Mouse (Mus musculus) left cerebral cortex, adult 18-20 months (tissue): ENCODE measurements around the gene Mef2b. TPM values are rescaled to one million over a fixed set of nuclear protein-coding genes. Genes with fewer than 3 reads are reported as not detected.
A peak's percentile ranks its signal among the peaks of the same experiment; 100 is the strongest.

ENCODE experiments used
- DNase-seq, 2 experiments: peaks; one replicate each; pipeline ENCODE4 v3.0.0; 2021 to 2022; ENCODE audit warnings: low spot score in 2 of 2, mixed read lengths in 1 of 2
- total RNA-seq, 2 experiments: library from RNA; stranded (reverse); gene quantifications; 2 replicates each; pipeline ENCODE4 v1.2.3; 2021

Mef2b gene
- total RNA-seq, 2 experiments from 2014 or later, result not detected

DNA sequence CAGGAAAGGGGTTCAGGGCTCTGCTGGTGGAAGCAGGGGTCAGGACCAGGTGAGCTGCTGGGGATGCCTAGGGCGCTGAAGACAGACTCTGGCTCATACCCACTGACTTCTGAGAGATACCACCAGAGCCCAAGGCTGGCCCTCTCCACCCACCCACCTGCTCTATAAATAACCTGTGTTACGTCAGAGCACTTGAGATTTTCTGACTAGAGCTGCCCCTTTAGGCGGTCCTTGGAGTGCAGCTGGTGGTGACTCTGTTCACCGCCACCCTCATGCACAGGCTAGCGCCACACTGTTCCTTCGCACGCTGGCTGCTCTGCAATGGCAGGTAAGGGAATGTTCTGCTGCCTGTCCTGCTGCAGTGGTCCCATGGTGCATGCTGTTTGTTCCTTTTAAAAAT lies 34.6 kb downstream of the Mef2b start:
- no peak for DNase-seq

DNA sequence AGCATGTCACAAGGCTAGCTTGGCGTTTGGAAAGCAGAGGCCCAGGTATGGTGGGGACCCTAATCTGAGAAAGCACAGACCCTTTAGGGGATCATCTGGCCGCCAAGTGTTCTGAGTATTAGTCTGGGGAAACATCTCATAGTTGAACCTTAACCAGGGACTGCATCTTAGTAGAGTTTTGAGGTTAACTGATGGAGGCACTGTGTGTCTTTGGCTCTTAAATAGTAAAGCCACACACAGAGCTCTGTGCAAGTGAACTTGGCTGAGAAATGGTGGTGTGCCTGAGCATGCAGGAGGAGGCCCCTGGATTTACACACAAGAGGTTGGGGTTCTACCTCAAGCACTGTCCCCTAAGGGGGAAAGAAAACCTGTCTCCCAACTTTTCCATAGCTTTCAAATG lies 38.7 kb downstream of the Mef2b start:
- no peak for DNase-seq

DNA sequence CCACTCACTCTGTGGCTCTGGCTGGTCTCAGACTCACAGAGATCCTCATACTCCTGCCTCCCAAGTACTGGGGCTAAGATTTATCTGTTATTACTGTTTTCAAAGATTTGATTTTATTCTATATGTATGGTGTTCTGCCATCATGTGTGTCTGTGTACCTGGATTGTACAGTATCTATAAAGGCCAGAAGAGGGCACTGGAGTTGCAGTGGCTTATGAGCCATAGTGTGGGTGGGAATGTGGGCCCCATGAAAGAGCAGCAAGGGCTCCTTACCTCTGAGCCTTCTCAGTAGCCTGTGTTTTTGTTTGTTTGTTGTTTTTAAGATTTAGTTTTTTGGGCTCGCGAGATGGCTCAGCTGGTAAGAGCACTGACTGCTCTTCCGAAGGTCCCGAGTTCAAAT lies 39.6 kb downstream of the Mef2b start:
- DNase-seq, result no peak

DNA sequence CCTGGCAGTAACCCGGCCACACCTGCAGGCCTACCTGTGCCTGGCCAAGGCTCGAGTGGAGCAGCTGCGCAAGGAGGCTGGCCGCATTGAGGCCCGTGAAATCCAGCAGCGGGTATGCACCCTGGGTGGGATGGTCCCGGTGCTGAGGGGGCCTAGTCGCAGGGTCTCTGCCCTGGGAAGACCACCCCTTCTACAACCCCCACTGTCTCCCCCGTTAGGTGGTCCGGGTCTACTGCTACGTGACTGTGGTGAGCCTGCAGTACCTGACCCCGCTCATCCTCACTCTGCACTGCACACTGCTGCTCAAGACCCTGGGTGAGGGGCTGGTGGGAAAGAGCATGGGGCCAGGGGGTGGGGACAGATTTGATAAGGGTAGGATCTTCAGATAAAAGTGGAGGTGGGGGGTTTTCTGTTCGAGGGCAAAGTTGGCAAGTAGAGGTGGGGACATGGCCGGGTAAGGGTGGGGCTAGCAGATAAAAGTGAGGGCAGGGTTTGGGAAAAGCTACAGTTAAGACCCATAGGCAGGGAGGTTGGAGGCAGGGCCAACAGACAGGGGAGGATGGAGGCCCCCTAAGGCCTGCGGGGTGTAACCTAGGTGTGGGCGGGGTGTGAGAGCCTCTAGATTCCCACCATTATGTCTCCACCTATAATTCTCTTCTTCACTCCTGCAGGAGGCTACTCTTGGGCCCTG lies 41.8 kb downstream of the Mef2b start:
- no peak for DNase-seq

DNA sequence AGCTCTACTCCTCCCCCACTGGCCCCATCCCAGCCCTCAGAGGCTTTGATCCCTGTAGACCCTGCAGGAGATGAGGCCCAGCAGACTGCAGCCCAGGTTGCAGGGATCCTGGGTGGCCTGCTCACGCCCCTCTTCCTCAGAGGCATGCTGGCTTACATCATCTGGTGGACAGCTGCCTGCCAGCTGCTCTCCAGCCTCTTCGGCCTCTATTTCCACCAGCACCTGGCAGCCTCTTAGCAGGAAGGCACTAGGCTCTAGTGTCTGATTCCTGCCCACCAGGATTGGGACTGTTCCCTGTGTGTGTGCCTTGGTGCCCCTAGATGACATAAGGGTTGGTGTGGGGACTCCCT lies 42.4 kb downstream of the Mef2b start:
- DNase-seq, result no peak

DNA sequence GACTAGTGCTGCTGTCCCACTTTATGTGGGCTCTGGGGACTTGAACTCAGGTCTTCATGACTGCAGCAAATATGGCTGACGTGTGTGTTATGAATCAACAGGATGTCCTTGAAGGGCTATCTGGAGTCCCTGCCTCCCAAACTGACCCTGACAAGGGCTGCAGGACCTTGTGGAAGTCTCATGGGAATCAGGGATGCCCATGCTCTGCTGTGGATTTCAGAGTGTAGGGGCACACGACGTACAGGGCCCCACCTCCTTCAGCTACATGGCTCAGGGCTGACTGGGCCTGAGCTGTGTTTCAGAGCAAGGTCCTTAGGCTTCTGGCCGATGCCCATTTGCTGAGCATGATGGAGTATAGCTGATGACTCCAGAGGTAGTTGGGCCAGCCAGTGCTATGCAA lies 43.7 kb downstream of the Mef2b start:
- no peak for DNase-seq

DNA sequence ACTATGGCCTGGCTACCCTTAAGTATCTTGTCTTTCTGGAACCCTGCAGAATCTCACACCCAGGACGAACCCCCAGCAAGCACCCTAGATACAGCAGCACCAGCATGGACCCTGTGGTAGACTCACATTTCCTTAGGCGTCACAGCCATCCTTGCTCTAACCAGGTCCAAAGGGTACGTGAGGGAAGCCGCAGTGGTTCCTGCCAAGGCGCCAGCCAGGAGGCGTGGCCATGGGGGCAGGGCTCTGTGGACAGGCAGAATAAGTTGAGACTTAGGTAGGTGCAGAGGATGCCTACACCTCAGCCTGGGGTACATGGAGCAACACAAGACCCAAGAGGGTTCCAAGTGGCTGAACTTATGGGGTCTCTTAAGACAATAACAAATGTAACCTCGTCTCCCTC lies 49.2 kb downstream of the Mef2b start:
- no peak for DNase-seq

DNA sequence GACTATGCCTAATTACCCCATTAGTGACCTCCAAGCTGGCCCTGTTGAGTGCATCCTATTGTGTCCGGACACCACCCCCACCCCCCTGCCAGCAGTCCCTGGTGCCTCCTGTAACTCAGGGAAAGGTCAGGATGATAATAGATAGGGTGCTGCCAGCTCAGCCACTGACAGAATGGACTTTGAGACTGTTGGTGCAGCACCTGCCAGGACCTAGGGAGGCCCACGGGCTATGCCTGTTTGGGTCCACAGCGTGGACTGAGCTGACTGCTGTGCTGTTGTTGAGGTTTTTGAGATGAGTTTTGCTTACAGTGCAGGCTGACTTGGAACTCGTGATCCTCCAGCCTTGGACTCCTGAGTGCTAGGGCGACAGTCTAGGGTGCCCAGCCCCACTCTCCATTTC lies 53.7 kb downstream of the Mef2b start:
- DNase-seq, result no peak

DNA sequence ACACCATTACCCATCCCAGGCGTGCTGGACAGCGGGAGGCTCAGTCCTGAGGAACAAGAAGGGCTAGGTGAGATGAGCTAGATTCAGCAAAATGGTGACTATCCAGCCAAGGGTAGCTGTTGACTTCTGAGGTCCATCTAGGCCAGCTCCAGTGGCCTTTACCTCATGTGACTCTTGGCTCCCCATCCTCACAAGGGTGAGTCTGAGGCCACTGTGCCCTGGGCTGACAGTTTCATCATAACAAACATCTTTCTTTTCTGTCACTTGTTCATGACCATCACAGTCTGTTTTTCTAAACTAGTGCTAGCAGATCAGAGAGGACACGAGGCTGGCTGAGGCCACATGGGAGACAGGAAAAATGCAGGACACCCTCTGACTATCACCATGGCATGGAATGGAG lies 54.7 kb downstream of the Mef2b start:
- no peak for DNase-seq

DNA sequence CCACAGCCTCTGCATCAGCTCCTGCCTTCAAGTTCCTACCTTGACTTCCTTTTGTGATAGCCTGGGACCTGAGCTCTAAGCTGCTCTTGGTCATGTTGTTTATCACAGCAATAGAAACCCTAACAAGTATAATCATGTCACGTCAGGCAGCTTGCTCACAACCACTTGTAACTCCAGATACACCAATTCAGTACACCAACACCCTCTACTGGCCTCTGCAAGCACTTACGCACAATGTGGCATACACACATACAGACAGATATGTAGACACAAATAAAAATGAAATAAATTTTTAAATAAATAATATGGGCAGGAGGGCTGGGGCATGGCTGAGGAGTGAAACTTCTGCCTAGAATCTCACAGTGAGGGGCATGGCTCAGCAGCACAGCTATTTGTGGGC lies 56.3 kb downstream of the Mef2b start:
- no peak for DNase-seq

DNA sequence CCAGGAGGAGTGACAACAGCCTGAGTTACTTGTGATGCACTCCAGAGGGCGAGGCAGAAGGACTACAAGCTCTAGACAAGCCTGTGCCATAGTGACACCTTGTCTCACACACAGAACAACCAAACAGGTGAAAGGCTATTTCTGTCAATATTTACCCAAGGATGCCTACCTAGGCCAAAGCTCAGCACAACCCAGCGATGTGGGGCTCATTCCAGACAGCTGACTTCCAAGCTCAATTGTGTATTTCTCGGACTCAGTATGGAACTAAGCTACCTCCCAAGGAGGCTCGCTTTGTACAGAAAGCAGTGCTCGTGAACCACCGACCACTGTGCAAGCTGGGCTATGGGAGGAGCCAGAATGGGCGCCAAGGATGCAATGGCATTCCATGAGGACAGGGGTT lies 58.1 kb downstream of the Mef2b start:
- DNase-seq, result no peak

DNA sequence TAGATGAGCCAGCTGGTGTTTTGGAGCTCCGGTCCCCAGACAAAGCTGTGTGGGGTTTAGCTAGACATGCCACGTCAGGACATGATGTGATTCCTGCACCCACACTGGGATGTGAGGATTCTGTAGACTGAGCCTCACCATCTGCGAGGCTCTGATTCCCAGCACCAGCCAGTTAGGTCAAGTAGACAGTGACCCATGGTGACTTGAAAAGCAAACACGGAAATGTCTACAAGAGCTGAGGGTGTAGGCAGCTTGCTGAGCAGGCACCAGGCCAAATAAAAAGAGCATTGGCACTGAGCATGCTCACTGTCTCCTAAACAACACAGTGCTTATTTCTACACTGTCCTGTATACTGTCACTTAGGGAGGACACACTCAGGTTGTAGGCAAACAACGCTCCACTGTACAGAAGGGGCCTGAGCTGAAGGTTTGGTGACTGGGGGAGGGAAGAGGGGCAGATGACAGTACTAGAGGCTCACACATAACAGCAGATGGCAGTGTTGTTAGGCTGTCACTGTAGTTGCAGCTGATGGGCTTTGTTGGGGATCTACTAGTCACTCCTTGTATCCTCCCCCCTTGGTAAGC lies 60.7 kb downstream of the Mef2b start:
- DNase-seq, result peak; percentile 39 to 63

DNA sequence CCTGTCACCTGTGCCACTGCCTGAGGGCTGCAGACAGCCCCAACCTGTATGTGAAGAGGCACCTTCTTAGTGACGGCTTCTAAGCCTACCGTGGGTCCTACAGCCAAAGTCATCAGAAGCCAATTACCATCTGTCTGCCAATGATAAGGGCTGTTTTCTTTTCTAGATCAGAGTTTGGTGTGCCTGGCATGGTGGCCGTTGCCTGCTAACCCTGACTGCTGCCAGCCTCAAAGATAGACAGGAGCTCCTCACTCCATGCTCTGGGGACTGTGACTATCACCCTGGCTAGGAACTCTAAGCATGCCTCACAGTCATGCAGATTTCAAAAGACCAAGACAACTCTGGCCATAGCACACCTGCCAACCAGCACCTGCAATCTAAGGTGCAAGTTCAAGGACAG lies 61.9 kb downstream of the Mef2b start:
- DNase-seq, result no peak

DNA sequence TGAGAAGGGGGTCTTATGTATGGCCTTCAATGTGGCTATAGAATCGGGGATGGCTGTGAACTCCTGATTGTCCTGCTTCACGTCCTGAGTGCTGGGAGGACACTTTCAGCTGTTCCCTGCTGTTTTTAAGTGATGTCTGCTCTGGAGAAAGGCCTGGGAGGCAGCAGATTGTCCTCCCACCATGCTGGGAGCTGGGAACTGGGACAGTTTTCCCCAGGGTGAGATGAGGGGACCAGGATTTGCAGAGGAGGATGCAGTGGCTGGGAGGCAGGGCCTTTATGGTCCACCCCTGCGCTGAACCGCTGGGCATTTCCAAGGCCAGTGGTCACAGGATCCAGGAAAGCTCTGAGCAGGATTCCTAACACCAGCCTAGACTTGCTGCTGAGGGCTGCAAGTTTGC lies 63.6 kb downstream of the Mef2b start:
- DNase-seq, result peak; percentile 25 to 45

DNA sequence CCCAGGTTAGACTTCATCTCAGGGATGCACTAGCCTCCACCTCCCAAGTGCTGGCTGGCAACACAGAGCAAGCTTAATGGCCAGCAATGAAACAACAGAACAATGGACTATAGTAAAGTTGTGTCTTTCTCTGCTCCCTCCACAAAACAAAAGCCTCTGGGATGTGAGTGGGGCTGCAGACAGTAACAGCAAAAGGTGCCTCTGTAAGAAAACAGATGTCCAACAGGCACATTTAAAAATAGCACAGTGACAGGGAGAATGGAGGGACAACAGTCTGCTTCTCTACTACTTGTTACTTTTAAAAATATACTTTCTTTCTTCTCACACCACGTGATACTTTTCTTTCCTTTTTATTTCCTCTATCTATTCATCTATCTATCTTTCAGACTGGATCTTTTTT lies 65.2 kb downstream of the Mef2b start:
- no peak for DNase-seq

DNA sequence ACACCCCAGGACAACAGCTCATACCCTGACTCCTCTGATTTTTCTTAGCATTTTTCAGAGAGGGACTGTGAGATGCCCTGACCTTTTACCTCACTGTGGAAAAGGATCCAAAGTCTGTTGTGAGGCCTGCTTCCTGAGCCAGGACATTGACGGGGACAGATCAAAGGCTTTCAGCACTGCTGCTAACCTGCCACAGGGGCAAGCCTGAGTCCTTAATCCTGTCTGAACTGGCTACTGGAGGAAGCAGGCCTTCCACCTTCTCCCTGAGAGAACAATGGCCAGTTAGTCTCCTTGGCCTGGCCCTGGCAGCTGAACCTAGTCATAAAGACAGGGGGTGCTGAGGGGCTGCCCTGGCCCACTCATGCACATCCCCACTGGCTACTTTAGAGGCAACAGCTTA lies 68.6 kb downstream of the Mef2b start:
- no peak for DNase-seq

DNA sequence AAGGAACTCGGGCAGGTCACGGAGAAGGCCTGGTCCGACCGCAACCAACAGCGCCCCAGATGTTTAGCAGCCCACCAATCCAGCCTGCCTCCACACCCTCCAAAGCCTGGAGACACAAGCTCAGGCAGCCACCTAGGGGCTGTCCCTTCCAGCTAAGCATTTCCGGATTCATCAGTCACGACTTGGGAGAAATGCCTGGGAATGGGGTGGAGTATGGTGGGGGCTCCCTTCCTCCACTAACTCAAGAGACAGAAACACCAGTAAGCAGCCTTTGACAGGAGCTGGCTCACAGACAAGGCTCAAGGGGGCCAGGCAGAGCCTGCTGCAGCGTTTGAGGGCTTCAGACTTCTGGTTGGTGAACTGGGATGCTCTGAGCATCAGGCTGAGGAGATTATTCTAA lies 71.0 kb downstream of the Mef2b start:
- DNase-seq, result peak; percentile 36 to 46

DNA sequence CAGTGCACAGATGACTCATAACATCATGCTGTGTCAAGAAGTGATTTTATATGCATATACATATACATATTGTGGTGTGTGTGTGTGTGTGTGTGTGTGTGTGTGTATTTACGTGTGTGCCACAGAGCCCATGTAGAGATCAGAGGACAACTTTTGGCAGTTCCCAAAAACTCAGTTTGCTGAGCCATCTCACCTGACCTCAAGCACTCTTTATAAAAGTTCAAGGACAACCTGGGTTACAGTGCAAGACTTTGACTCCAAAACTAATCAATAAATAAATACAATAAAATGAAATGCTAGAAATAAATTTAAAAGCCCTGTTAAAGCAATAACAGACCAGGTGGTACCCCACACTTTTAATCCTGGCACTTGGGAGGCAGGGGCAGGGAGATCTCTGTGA lies 71.8 kb downstream of the Mef2b start:
- DNase-seq, result no peak

DNA sequence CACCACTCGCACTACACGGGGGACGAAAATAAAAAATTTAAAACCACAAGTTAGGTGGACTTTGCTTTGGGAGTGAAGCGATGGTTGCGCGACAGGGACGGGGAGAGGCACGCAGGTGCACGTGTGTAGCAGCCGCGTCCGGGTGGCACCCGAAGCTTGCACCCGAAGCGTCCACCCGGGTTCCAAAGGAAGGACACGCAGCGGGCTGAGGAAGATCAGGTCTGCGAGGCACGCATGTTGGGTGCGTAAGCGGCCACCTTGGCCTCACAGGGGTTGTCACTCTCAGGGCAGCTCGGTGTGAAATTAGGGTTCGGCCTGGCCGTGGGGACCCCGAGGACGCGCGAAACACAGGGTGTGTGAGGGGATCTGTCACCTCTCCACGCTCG lies 72.2 kb downstream of the Mef2b start:
- DNase-seq, result peak in 1 of 2 experiments; percentile 35

DNA sequence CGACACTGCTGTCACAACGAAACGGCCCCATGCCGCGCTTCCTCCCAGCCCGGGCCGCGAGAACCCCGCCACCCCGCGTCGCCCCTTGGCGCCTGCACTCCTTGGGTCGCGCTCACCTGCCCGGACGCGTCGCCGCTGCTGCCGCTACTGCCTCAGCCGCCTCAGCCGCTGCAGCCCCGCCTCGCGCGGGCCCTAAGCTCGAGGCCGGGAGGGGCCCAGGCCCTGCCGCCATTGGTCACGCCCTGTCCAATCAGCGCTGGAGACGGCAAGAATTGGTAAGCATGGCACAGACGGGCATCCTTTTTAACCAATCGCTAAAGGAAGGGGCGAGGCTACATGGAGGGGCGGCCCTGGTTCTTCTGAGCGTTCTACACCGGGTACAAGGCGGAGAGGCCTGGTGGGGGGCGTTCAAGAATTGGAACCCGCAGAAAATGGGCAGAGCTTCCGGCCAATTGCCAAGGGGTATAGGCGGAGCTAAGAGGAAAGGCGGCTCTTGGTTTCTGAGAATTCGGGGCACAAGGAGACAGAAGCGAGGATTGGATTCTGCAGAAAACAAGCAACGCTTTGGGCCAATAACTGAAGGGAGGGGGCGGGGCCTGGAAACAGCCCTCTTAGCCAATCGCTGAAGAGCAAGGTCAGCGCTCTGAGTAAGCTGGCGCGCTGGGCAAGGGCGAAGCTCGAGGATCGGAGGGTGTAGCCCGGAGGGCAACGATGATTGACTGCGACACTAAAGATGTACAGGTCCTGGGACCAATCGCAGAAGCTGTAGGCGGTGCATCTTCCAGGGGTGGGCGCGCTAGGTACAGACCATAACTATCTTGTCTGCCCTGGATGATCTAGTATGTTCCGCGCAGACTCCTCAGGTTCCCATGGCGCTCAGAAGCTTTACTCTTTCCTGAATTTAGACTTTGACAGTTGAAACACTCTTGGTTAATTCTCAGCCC lies 72.9 kb downstream of the Mef2b start, which contains the start of gene Slc25a42:
Gene Slc25a42 (minus strand): TSS at position 194 of the 944 bp plus-strand sequence.
- peak; percentile 97 for DNase-seq

DNA sequence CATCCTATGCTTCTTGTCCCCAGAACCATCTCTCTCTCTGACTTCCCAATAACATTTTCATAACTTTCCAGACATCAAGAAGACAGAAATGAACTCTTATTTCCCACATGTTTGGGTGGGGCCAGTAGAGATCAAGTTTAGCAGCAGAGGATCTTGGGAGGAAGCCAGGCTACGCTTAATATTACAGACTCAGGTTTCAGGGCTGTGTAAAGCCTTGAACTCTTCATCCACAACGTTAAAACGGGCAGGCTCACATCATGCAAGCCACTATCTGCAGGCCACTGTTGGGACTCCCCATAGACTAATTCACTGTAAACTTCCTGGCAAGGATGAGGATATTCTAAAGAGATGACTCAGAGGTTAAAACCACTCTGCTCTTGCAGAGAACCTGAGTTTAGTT lies 74.9 kb downstream of the Mef2b start:
- no peak for DNase-seq

DNA sequence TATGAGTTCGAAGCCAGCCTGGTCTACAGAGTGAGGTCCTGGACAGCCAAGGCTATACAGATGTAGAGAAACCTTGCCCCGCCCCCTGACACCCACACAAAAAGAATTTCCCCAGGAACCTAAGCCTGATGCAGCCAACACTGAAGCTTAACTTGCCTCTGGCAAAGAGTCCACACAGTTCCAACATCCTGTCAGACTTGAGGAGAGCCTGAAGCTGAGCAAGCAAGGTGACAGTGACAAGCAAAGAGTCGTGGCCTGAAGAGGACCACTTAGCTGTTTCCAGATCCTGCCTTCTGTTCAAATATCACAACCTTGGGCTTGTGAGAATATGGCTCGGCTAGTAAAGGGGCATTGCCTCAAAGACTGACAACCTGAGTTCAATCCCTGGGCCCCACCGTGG lies 75.6 kb downstream of the Mef2b start:
- DNase-seq, result no peak
